Mouse (Mus musculus) small intestine, adult 2 months (tissue): ENCODE data around the gene Habp4.

Source experiments
- CTCF ChIP-seq: fragments of 200-500 bp; IDR thresholded peaks from 2 replicates; pipeline ENCODE4 v1.5.1; 2012; ENCODE audit warnings: low read depth, mild to moderate bottlenecking, control low read depth, inconsistent platforms, low read length, moderate library complexity, mixed read lengths; ENCODE audit not compliant: insufficient replicate concordance, insufficient read length; ENCODE audit errors: extremely low read depth
- POLR2A ChIP-seq: fragments of 200-500 bp; IDR thresholded peaks from 2 replicates; pipeline ENCODE4 v1.6.1; 2012; ENCODE audit warnings: low read depth, mild to moderate bottlenecking, control low read depth, inconsistent platforms, low read length, moderate library complexity

GRCm38 (mm10) chr13:64186516-64186915, 24.9 kb downstream of the Habp4 start:
- TF ChIP-seq CTCF (no peak), POLR2A (no peak)
